Mouse (Mus musculus) cortical plate, adult 2 months (tissue): ENCODE measurements around the gene Nkd1.

Source experiments
- CTCF ChIP-seq: fragments of 200-500 bp; IDR thresholded peaks from 2 replicates; pipeline ENCODE4 v1.5.1; 2011; ENCODE audit warnings: mild to moderate bottlenecking, control low read depth, low read length; ENCODE audit not compliant: insufficient read depth; ENCODE audit errors: extremely low read depth
- POLR2A ChIP-seq: fragments of 200-500 bp; IDR thresholded peaks from 2 replicates; pipeline ENCODE4 v1.6.1; 2011; ENCODE audit warnings: mild to moderate bottlenecking, low read length, control low read depth; ENCODE audit not compliant: insufficient read depth; ENCODE audit errors: extremely low read depth

DNA sequence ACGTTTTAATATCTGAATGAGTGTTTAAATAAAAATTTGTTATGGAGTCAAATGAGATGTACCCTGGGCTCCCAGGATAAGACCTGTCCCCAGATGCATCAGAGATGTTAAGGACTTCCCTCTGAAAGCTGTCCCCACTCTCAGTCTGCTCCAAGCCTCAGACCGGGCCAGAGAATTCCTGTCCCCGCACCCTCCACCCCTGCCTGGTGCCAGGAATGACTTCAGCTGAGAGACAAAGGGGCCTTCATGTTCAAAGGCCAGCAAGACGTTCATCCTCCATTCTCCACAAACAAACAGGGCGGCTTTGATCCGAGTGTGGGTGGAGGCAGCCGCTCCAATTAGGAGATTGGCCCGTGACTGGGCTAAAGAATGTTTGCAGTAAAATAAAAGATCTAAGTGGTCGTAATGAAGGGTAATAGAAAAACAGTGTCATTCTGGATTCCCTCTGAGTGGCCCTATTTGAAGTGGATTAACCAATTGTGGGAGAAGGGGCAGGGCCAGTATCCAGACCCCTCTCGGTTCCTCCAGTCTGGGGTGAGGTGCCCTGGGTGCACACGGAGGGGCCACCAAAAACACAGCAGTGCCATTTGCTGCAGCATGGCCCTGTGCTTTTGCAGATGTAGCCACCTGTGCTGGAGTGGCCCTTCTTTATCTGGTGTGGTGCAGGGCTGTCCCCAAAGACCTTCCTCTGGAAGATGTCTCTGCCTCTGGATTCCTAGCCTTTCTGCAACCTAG is 25.9 kb upstream of the Nkd1 start:
- TF ChIP-seq POLR2A (no peak), CTCF (no peak)
